In the genomic region with DNA sequence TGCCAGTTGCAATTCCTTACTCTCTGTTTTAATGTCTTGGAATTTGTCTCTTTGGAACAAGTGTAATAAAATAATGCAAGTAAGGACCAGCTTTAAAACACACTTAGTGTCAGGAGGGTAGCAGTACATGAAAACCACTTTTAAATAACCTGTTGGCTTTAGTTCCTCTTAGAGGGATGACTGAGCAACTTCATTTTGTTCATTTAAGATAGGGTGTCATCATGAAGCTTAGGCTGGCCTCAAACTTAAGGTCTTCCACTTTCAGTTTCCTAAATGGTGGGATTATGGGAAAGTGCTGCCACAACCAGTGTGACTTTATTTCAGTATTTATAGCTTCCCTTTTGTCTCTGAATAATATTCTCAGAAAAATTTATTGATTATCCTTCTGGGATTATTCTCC, we compare ENCODE assay signal across 22 mouse cellular contexts. TPM values are rescaled to one million over a fixed set of nuclear protein-coding genes. Genes with fewer than 3 reads are reported as not detected.
DNase-seq lines count a peak whose midpoint lies in the region; ATAC-seq lines count a peak whose summit lies in the region.
"Had no signal": no experiment of that assay in that cellular context is flagged by ENCODE, and none has a peak within 500 bp of the region (broad histone marks: within the 10 kb centered on the region; RNA-seq: fewer than 3 reads in every experiment).

No protein-coding gene starts in this region.

- peak; percentile 36 for DNase-seq in A20 (ENCODE audit: low read depth, low spot score)
- no peak for DNase-seq in layer of hippocampus, postnatal 36 days
- no peak for DNase-seq in right cerebral cortex, postnatal 10 days (ENCODE audit: low spot score in 2 of 2)
- DNase-seq in MN1 (ENCODE audit: low spot score) = no peak
- DNase-seq: adrenal gland, postnatal 10 days; adrenal gland, postnatal 36 days; cerebellum, adult 18-20 months; cerebellum, adult 9-10 months; cerebellum, postnatal 14 days; forebrain, postnatal 0 days; gastrocnemius, adult 2 months; gastrocnemius, postnatal 14 days; heart, adult 18-20 months; heart, postnatal 10 days; heart, postnatal 36 days had no signal

- peak; percentile 71 for ATAC-seq in common myeloid progenitor, adult 5-6 weeks (replicated peaks; ENCODE audit: low read depth, poor library complexity, severe bottlenecking)
- peak; percentile 77 for ATAC-seq in megakaryocyte, adult 5-6 weeks (ENCODE audit: poor library complexity, severe bottlenecking)
- ATAC-seq: activated CD4-positive, CD25-positive, alpha-beta regulatory T cell, adult 4 months; forebrain, embryonic 14.5 days; forebrain, postnatal 0 days; hindbrain, postnatal 0 days; inflammation-experienced regulatory T-cells, adult 6 months; intestine, postnatal 0 days had no signal

RNA-seq across cellular contexts. Expression of a gene that starts 9.1 kb away (rescaled TPM):
- total RNA-seq in common myeloid progenitor, adult 5-6 weeks (2017) = 32.6 and 35.5 TPM in 2 replicates
- 22.1 and 29.0 TPM in 2 replicates for total RNA-seq in megakaryocyte, adult 5-6 weeks (2015)
- 19.9 and 24.5 TPM in 2 replicates for total RNA-seq in megakaryocyte, adult 5-6 weeks (2017)
- 1 to 10 TPM; 5.4 to 6.2 TPM for total RNA-seq in layer of hippocampus, postnatal 36 days (2021)
